Mouse (Mus musculus) C2C12 (cell line): Measurements from ENCODE around the gene Ror2.

Experiments used
- CTCF ChIP-seq: IDR thresholded peaks from one replicate; pipeline ENCODE4 v1.5.1; 2011; ENCODE audit not compliant: control insufficient read depth, insufficient read depth, insufficient read length
- MYOD1 ChIP-seq: IDR thresholded peaks from one replicate; pipeline ENCODE4 v1.6.1; 2011; ENCODE audit warnings: low read depth; ENCODE audit not compliant: control insufficient read depth, insufficient read length

DNA sequence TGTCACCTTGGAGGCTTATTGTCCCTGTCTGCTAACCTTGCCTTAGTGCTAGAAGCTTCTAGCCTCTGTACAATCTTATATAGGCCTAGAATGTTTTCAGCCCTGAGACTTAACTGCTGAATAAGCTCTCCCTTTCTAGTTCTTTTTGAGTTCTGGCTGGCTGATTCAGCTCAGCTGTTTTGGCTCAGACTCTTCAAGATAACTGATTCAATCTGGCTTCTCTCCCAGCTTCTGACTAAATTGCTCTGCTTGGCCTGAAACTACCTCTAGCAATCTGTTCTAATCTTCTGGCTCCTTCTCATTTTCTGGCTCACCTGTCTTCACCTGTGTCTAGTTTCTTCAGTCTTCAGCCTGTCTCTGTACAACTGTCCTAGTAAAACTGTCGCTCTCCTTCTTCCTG, 39.6 kb upstream of the Ror2 start:
- TF ChIP-seq CTCF (no peak), MYOD1 (no peak)
